Mouse (Mus musculus): ENCODE results near the gene Kiss1r. TPM values are rescaled to one million over a fixed set of nuclear protein-coding genes. Genes with fewer than 3 reads are reported as not detected.

Kiss1r gene
- total RNA-seq, 2 experiments from 2014 or later, result 7.5 TPM

- DNase-seq (ENCODE audit: low spot score in 2 of 2), result no peak
Observed at GRCm38 (mm10) chr10:79921572-79921971, 4.8 kb downstream of the Kiss1r start.

- peak; percentile 98 for DNase-seq (ENCODE audit: low spot score in 2 of 2)
Observed at GRCm38 (mm10) chr10:79924998-79925784, 8.4 kb downstream of the Kiss1r start.

GRCm38 (mm10) chr10:79925785-79926490 lies 9.2 kb downstream of the Kiss1r start:
- no peak for DNase-seq (ENCODE audit: low spot score in 2 of 2)

GRCm38 (mm10) chr10:79926491-79927323 lies 9.9 kb downstream of the Kiss1r start, which contains the start of gene Arid3a:
Gene Arid3a, plus strand, starts transcription at chr10:79927043.
- peak; percentile 84 to 89 for DNase-seq (ENCODE audit: low spot score in 2 of 2)

- peak; percentile 55 to 66 for DNase-seq (ENCODE audit: low spot score in 2 of 2)
Observed at GRCm38 (mm10) chr10:79927324-79928029, 10.7 kb downstream of the Kiss1r start.

GRCm38 (mm10) chr10:79928030-79928694 lies 11.4 kb downstream of the Kiss1r start:
- DNase-seq (ENCODE audit: low spot score in 2 of 2), result no peak

- no peak for DNase-seq (ENCODE audit: low spot score in 2 of 2)
Observed at GRCm38 (mm10) chr10:79928907-79929701, 12.3 kb downstream of the Kiss1r start.

GRCm38 (mm10) chr10:79929967-79930825 lies 13.4 kb downstream of the Kiss1r start:
- DNase-seq (ENCODE audit: low spot score in 2 of 2), result no peak

GRCm38 (mm10) chr10:79930826-79931186 lies 14.0 kb downstream of the Kiss1r start:
- DNase-seq (ENCODE audit: low spot score in 2 of 2), result no peak

- no peak for DNase-seq (ENCODE audit: low spot score in 2 of 2)
Observed at GRCm38 (mm10) chr10:79931797-79932196, 15.0 kb downstream of the Kiss1r start.

GRCm38 (mm10) chr10:79932736-79933135 lies 16.0 kb downstream of the Kiss1r start:
- peak; percentile 56 to 57 for DNase-seq (ENCODE audit: low spot score in 2 of 2)

- no peak for DNase-seq (ENCODE audit: low spot score in 2 of 2)
Observed at GRCm38 (mm10) chr10:79933145-79933679, 16.4 kb downstream of the Kiss1r start.

- DNase-seq (ENCODE audit: low spot score in 2 of 2), result no peak
Observed at GRCm38 (mm10) chr10:79933861-79934260, 17.1 kb downstream of the Kiss1r start.

- peak; percentile 84 to 87 for DNase-seq (ENCODE audit: low spot score in 2 of 2)
Observed at GRCm38 (mm10) chr10:79934272-79934721, 17.5 kb downstream of the Kiss1r start.

GRCm38 (mm10) chr10:79934794-79935569 lies 18.2 kb downstream of the Kiss1r start:
- DNase-seq (ENCODE audit: low spot score in 2 of 2), result no peak

- DNase-seq (ENCODE audit: low spot score in 2 of 2), result no peak
Observed at GRCm38 (mm10) chr10:79936284-79936910, 19.6 kb downstream of the Kiss1r start.

GRCm38 (mm10) chr10:79936911-79937441 lies 20.2 kb downstream of the Kiss1r start:
- no peak for DNase-seq (ENCODE audit: low spot score in 2 of 2)

Measured in layer of hippocampus, postnatal 10 days (tissue).